Mouse (Mus musculus): ENCODE measurements at regions not wholly inside any gene's neighbourhood (a gene's known extent, or its start where the extent isn't known, plus 50 kb on each side); places are given as distances from the start of the nearest gene placed in this dataset.

DNA sequence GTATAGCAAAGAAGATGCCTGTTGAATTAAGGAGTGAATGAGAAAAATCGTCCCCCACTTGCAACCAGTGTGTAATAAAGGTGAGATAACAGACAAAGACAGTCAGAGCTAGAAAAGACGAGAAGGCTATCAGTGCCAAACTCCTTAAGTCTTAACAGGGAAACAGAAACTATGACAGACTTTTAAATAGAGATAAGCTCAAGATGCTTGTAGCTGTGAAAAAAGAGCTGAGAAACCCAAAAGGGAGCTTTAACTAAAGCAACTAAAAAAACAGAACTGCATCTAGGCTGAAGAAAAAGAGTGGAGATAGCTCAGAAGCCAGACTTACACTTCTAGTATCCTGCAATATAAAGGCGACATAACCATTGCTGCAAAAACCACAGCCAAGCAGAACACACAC is 87.8 kb upstream of the Tprg start:
- H3K27ac ChIP-seq (ENCODE audit: control insufficient read depth, insufficient read depth, low read length) = no peak overlapping the region

GRCm38 (mm10) chr16:25199984-25200383 is 86.6 kb upstream of the Tprg start:
- no peak for DNase-seq
- H3K4me3 ChIP-seq (ENCODE audit: control insufficient read depth, insufficient read depth, low read length) = no peak overlapping the region
- H3K36me3 ChIP-seq (ENCODE audit: control insufficient read depth, insufficient read depth, low read length) = no peaks in the 10 kb centered on the region
- no peak overlapping the region for H3K27ac ChIP-seq (ENCODE audit: control insufficient read depth, insufficient read depth, low read length)
- H3K4me1 ChIP-seq (replicated peaks; ENCODE audit: control insufficient read depth, insufficient read depth, low read length) = no peaks in the 10 kb centered on the region
- no peak for TF ChIP-seq POLR2A (IDR thresholded peaks at IDR 0.05; ENCODE audit: control insufficient read depth, extremely low read depth, insufficient read depth, low read length, poor library complexity)
- TF ChIP-seq CTCF (IDR thresholded peaks at IDR 0.05; ENCODE audit: borderline replicate concordance, control insufficient read depth, extremely low read depth, insufficient read depth, low read length, poor library complexity) = no peak
- no peaks in the 10 kb centered on the region for H3K27me3 ChIP-seq (ENCODE audit: control insufficient read depth, insufficient read depth, low read length)

More for the DNA sequence above, 87.8 kb upstream of the Tprg start:
- Histone ChIP-seq H3K27me3 (ENCODE audit: control insufficient read depth, insufficient read depth, low read length) (no peaks in the 10 kb centered on the region), H3K4me1 (replicated peaks; ENCODE audit: control insufficient read depth, insufficient read depth, low read length) (no peaks in the 10 kb centered on the region), H3K4me3 (ENCODE audit: control insufficient read depth, insufficient read depth, low read length) (no peak overlapping the region), H3K36me3 (ENCODE audit: control insufficient read depth, insufficient read depth, low read length) (no peaks in the 10 kb centered on the region)
- 68% methylated on average over 3 of the region's 3 CpGs for WGBS
- DNase-seq = no peak
- TF ChIP-seq POLR2A (IDR thresholded peaks at IDR 0.05; ENCODE audit: control insufficient read depth, extremely low read depth, insufficient read depth, low read length, poor library complexity) = no peak
- TF ChIP-seq CTCF (IDR thresholded peaks at IDR 0.05; ENCODE audit: borderline replicate concordance, control insufficient read depth, extremely low read depth, insufficient read depth, low read length, poor library complexity) = no peak

DNA sequence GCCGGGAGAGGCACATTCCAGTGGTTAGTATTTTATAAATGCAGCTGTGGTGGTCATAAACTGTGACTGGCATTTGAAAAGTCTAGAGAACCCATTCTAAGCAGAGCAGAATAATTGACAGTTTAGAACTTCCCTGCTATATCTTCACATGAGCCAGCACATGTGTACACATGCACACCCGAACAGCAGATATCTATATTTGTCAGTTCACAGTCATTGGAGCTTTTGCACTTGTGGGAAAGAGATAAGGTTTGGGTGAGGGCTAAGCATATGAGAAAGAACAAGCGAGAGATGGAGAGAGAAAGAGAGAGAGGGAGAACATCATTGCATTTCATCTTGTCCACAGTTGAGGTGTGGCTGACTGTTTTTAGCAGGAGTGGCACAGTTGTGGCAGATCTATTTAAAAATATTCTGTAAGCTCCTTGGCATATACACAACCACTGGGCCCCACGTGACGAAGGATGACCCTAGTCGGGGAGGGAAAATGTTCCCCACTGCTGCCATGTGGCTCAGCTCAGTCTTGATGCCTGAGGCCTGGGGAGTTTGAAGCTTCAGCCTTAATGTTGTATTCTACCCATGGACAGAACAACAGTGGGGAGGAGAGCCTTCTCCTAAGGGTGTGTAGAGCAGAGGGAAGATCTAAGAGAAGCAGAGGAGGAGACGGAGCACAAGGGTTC is 85.4 kb upstream of the Tprg start:
- 87% methylated on average over 7 of the region's 7 CpGs for WGBS
- TF ChIP-seq POLR2A (IDR thresholded peaks at IDR 0.05; ENCODE audit: control insufficient read depth, extremely low read depth, insufficient read depth, low read length, poor library complexity) = no peak
- TF ChIP-seq CTCF (IDR thresholded peaks at IDR 0.05; ENCODE audit: borderline replicate concordance, control insufficient read depth, extremely low read depth, insufficient read depth, low read length, poor library complexity) = no peak
- Histone ChIP-seq H3K36me3 (ENCODE audit: control insufficient read depth, insufficient read depth, low read length) (no peaks in the 10 kb centered on the region), H3K27ac (ENCODE audit: control insufficient read depth, insufficient read depth, low read length) (no peak overlapping the region), H3K4me3 (ENCODE audit: control insufficient read depth, insufficient read depth, low read length) (no peak overlapping the region), H3K27me3 (ENCODE audit: control insufficient read depth, insufficient read depth, low read length) (no peaks in the 10 kb centered on the region), H3K4me1 (replicated peaks; ENCODE audit: control insufficient read depth, insufficient read depth, low read length) (no peaks in the 10 kb centered on the region)
- DNase-seq = no peak

GRCm38 (mm10) chr16:25213250-25213649 is 73.4 kb upstream of the Tprg start:
- no peak overlapping the region for H3K27ac ChIP-seq (ENCODE audit: control insufficient read depth, insufficient read depth, low read length)
- no peaks in the 10 kb centered on the region for H3K27me3 ChIP-seq (ENCODE audit: control insufficient read depth, insufficient read depth, low read length)
- H3K4me3 ChIP-seq (ENCODE audit: control insufficient read depth, insufficient read depth, low read length) = no peak overlapping the region
- H3K36me3 ChIP-seq (ENCODE audit: control insufficient read depth, insufficient read depth, low read length) = no peaks in the 10 kb centered on the region
- no peaks in the 10 kb centered on the region for H3K4me1 ChIP-seq (replicated peaks; ENCODE audit: control insufficient read depth, insufficient read depth, low read length)
- DNase-seq = no peak
- no peak for TF ChIP-seq CTCF (IDR thresholded peaks at IDR 0.05; ENCODE audit: borderline replicate concordance, control insufficient read depth, extremely low read depth, insufficient read depth, low read length, poor library complexity)
- no peak for TF ChIP-seq POLR2A (IDR thresholded peaks at IDR 0.05; ENCODE audit: control insufficient read depth, extremely low read depth, insufficient read depth, low read length, poor library complexity)
- 50% methylated on average over 2 of the region's 2 CpGs for WGBS

GRCm38 (mm10) chr16:25220552-25220951 is 66.1 kb upstream of the Tprg start:
- no peak overlapping the region for H3K4me3 ChIP-seq (ENCODE audit: control insufficient read depth, insufficient read depth, low read length)
- H3K36me3 ChIP-seq (ENCODE audit: control insufficient read depth, insufficient read depth, low read length) = no peaks in the 10 kb centered on the region
- TF ChIP-seq POLR2A (IDR thresholded peaks at IDR 0.05; ENCODE audit: control insufficient read depth, extremely low read depth, insufficient read depth, low read length, poor library complexity) (no peak), CTCF (IDR thresholded peaks at IDR 0.05; ENCODE audit: borderline replicate concordance, control insufficient read depth, extremely low read depth, insufficient read depth, low read length, poor library complexity) (no peak)
- no peak for DNase-seq
- H3K27me3 ChIP-seq (ENCODE audit: control insufficient read depth, insufficient read depth, low read length) = no peaks in the 10 kb centered on the region
- H3K27ac ChIP-seq (ENCODE audit: control insufficient read depth, insufficient read depth, low read length) = no peak overlapping the region
- 81% methylated on average over 6 of the region's 6 CpGs for WGBS
- H3K4me1 ChIP-seq (replicated peaks; ENCODE audit: control insufficient read depth, insufficient read depth, low read length) = no peaks in the 10 kb centered on the region

DNA sequence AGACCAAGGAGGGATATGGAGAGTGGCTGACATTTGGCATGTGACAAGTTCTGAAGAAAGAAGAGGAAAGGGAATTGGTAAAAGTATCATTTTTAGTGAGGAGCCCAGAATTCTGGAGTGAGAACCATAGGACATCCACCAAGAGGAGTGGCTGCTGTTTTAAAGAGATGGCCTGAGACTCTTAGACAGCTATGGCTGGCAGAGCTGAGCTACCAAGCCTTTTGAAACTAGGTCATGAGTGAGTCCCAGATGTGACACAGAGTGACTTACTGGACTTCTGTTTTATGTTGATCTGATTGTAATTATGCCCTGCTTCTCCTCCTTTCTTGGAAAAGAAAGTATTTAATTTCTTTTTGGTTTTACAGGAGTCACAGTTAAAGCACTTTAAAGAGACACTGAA is 61.8 kb upstream of the Tprg start:
- TF ChIP-seq POLR2A (IDR thresholded peaks at IDR 0.05; ENCODE audit: control insufficient read depth, extremely low read depth, insufficient read depth, low read length, poor library complexity) (no peak), CTCF (IDR thresholded peaks at IDR 0.05; ENCODE audit: borderline replicate concordance, control insufficient read depth, extremely low read depth, insufficient read depth, low read length, poor library complexity) (no peak)
- no peak overlapping the region for H3K27ac ChIP-seq (ENCODE audit: control insufficient read depth, insufficient read depth, low read length)
- no peaks in the 10 kb centered on the region for H3K4me1 ChIP-seq (replicated peaks; ENCODE audit: control insufficient read depth, insufficient read depth, low read length)
- H3K36me3 ChIP-seq (ENCODE audit: control insufficient read depth, insufficient read depth, low read length) = no peaks in the 10 kb centered on the region
- H3K27me3 ChIP-seq (ENCODE audit: control insufficient read depth, insufficient read depth, low read length) = no peaks in the 10 kb centered on the region
- H3K4me3 ChIP-seq (ENCODE audit: control insufficient read depth, insufficient read depth, low read length) = no peak overlapping the region
- DNase-seq = no peak

All from thymus, adult 2 months (tissue).